Mouse (Mus musculus) CH12.LX (cell line): ENCODE data around the gene Cbfa2t3.

ENCODE experiments used
- CHD1 ChIP-seq: IDR thresholded peaks from 2 replicates; pipeline ENCODE4 v1.6.1; 2012; ENCODE audit warnings: low read depth, low read length, improper control_type of control experiment, inconsistent platforms
- CTCF ChIP-seq, 2 experiments: IDR thresholded peaks in 1 of 2; conservative IDR thresholded peaks in 1 of 2; 2 replicates each; pipeline ENCODE4 v1.5.1; 2011 to 2012; ENCODE audit warnings: low read depth in 2 of 2, low read length in 2 of 2, improper control_type of control experiment in 1 of 2, inconsistent platforms in 1 of 2, mild to moderate bottlenecking in 1 of 2, moderate library complexity in 1 of 2
- JUND ChIP-seq: conservative IDR thresholded peaks from 2 replicates; pipeline ENCODE4 v1.6.1; 2011; ENCODE audit warnings: low read depth, low read length, improper control_type of control experiment
- MXI1 ChIP-seq: IDR thresholded peaks from 2 replicates; pipeline ENCODE4 v1.6.1; 2011; ENCODE audit warnings: mild to moderate bottlenecking, low read depth, low read length, improper control_type of control experiment
- NELFE ChIP-seq: IDR thresholded peaks from 2 replicates; pipeline ENCODE4 v1.6.1; 2011; ENCODE audit warnings: low read depth, low read length, improper control_type of control experiment
- NRF1 ChIP-seq: IDR thresholded peaks from 2 replicates; pipeline ENCODE4 v1.6.1; 2014; ENCODE audit warnings: low read depth, mild to moderate bottlenecking, inconsistent platforms, low read length, improper control_type of control experiment, moderate library complexity
- POLR2A ChIP-seq: IDR thresholded peaks from 2 replicates; pipeline ENCODE4 v1.6.1; 2011; ENCODE audit warnings: low read depth, mild to moderate bottlenecking, improper control_type of control experiment, low read length
- TBP ChIP-seq: conservative IDR thresholded peaks from 2 replicates; pipeline ENCODE4 v1.6.1; 2011; ENCODE audit warnings: low read depth, low read length, improper control_type of control experiment
- UBTF ChIP-seq: IDR thresholded peaks from 2 replicates; pipeline ENCODE4 v1.6.1; 2012; ENCODE audit warnings: low read depth, mild to moderate bottlenecking, inconsistent platforms, low read length, improper control_type of control experiment, moderate library complexity
- USF1 ChIP-seq: IDR thresholded peaks from 2 replicates; pipeline ENCODE4 v1.6.1; 2014; ENCODE audit warnings: low read depth, mild to moderate bottlenecking, inconsistent platforms, low read length, improper control_type of control experiment
- USF2 ChIP-seq: conservative IDR thresholded peaks from 2 replicates; pipeline ENCODE4 v1.6.1; 2011; ENCODE audit warnings: low read depth, low read length, improper control_type of control experiment
- ZC3H11A ChIP-seq: IDR thresholded peaks from 2 replicates; pipeline ENCODE4 v1.6.1; 2012; ENCODE audit warnings: low read depth, mild to moderate bottlenecking, inconsistent platforms, low read length, improper control_type of control experiment
- ZNF384 ChIP-seq: IDR thresholded peaks from 2 replicates; pipeline ENCODE4 v1.6.1; 2012; ENCODE audit warnings: low read depth, low read length, improper control_type of control experiment, inconsistent platforms

GRCm38 (mm10) chr8:122586749-122587148, 112.2 kb downstream of the Cbfa2t3 start:
- no peak for TF ChIP-seq CTCF (conservative IDR thresholded peaks at IDR 0.05 in 1 of 2, IDR thresholded peaks at IDR 0.05 in 1 of 2; ENCODE audit: low read depth in 2 of 2, low read length in 2 of 2)
- TF ChIP-seq CHD1 = no peak
- TF ChIP-seq NRF1 = no peak
- no peak for TF ChIP-seq ZC3H11A
- TF ChIP-seq USF2 = no peak
- no peak for TF ChIP-seq POLR2A
- no peak for TF ChIP-seq TBP
- no peak for TF ChIP-seq USF1
- TF ChIP-seq ZNF384 = no peak
- no peak for TF ChIP-seq UBTF
- no peak for TF ChIP-seq NELFE
- TF ChIP-seq JUND = no peak
- no peak for TF ChIP-seq MXI1
